ENCODE assay signal across 10 mouse cellular contexts in genomic region chr1:45090841-45091535, GRCm38 (mm10).
A peak's percentile ranks its signal among the peaks of the same experiment; 100 is the strongest.
DNase-seq lines count a peak whose midpoint lies in the region; ATAC-seq and TF ChIP-seq lines count a peak whose summit lies in the region.
"Had no signal": no experiment of that assay in that cellular context is flagged by ENCODE, and none has a peak within 500 bp of the region (broad histone marks: within the 10 kb centered on the region; RNA-seq: fewer than 3 reads in every experiment).

No protein-coding gene starts in this region.

- H3K4me2 ChIP-seq in kidney, embryonic 15.5 days = no peak overlapping the region
- H3K4me2 ChIP-seq in neural tube, embryonic 15.5 days = no peak overlapping the region
- H3K4me2 ChIP-seq: liver, embryonic 13.5 days had no signal

- no peaks in the 10 kb centered on the region for H3K4me1 ChIP-seq in kidney, embryonic 15.5 days
- no peaks in the 10 kb centered on the region for H3K4me1 ChIP-seq in kidney, adult 2 months (ENCODE audit: control insufficient read depth, insufficient read depth, low read length)
- no peaks in the 10 kb centered on the region for H3K4me1 ChIP-seq in neural tube, embryonic 15.5 days
- H3K4me1 ChIP-seq: liver, embryonic 13.5 days had no signal

- peak; percentile 17 for DNase-seq in adrenal gland, postnatal 14 days
- no peak for DNase-seq in adrenal gland, postnatal 25 days
- DNase-seq in kidney, adult 2 months = no peak
- DNase-seq in lung, postnatal 10 days = peak; percentile 6
- no peak for DNase-seq in lung, postnatal 14 days
- no peak for DNase-seq in right cerebral cortex, postnatal 25 days
- DNase-seq: cerebellum, adult 18-20 months; liver, embryonic 13.5 days had no signal

- H3K9me3 ChIP-seq in kidney, embryonic 15.5 days (replicated peaks) = no peaks in the 10 kb centered on the region
- H3K9me3 ChIP-seq in neural tube, embryonic 15.5 days (replicated peaks) = peaks cover 3% of the 10 kb centered on the region; the same call in 1 of the 2 replicates

- no peak overlapping the region for H3K27ac ChIP-seq in kidney, embryonic 15.5 days
- no peak overlapping the region for H3K27ac ChIP-seq in kidney, adult 2 months (ENCODE audit: insufficient read depth, low read depth, low read length)
- no peak overlapping the region for H3K27ac ChIP-seq in neural tube, embryonic 15.5 days (replicated peaks)
- H3K27ac ChIP-seq: liver, embryonic 13.5 days had no signal

- peak; percentile 88 for ATAC-seq in kidney, embryonic 15.5 days (replicated peaks; ENCODE audit: low FRiP score)
- ATAC-seq in neural tube, embryonic 15.5 days (ENCODE audit: low FRiP score) = peak; percentile 68

- no peak for TF ChIP-seq CTCF in kidney, adult 2 months (conservative IDR thresholded peaks at IDR 0.05; ENCODE audit: insufficient read depth, insufficient read length, low read depth, low read length)

- no peaks in the 10 kb centered on the region for H3K27me3 ChIP-seq in kidney, embryonic 15.5 days
- no peaks in the 10 kb centered on the region for H3K27me3 ChIP-seq in kidney, adult 2 months (replicated peaks; ENCODE audit: control insufficient read depth, insufficient read depth, low read length)
- no peaks in the 10 kb centered on the region for H3K27me3 ChIP-seq in neural tube, embryonic 15.5 days (replicated peaks)
- H3K27me3 ChIP-seq: liver, embryonic 13.5 days had no signal

- H3K4me3 ChIP-seq in kidney, embryonic 15.5 days (replicated peaks) = no peak overlapping the region
- H3K4me3 ChIP-seq in kidney, adult 2 months (ENCODE audit: insufficient read depth, low read depth, low read length) = no peak overlapping the region
- H3K4me3 ChIP-seq in neural tube, embryonic 15.5 days (replicated peaks) = no peak overlapping the region
- H3K4me3 ChIP-seq: liver, embryonic 13.5 days had no signal

- H3K36me3 ChIP-seq in kidney, embryonic 15.5 days = no peaks in the 10 kb centered on the region
- no peaks in the 10 kb centered on the region for H3K36me3 ChIP-seq in kidney, adult 2 months (ENCODE audit: control insufficient read depth, insufficient read depth, low read length)
- no peaks in the 10 kb centered on the region for H3K36me3 ChIP-seq in neural tube, embryonic 15.5 days
- H3K36me3 ChIP-seq: liver, embryonic 13.5 days had no signal

- TF ChIP-seq POLR2A in kidney, adult 2 months (IDR thresholded peaks at IDR 0.05; ENCODE audit: low read depth, low read length) = no peak

- WGBS in kidney, embryonic 15.5 days = 66% methylated on average over 10 of the region's 10 CpGs
- 77% methylated on average over 10 of the region's 10 CpGs for WGBS in kidney, adult 2 months
- 86% methylated on average over 10 of the region's 10 CpGs for WGBS in neural tube, embryonic 15.5 days

- no peak overlapping the region for H3K9ac ChIP-seq in kidney, embryonic 15.5 days
- H3K9ac ChIP-seq in neural tube, embryonic 15.5 days (replicated peaks) = no peak overlapping the region
- H3K9ac ChIP-seq: liver, embryonic 13.5 days had no signal

Comparison
In these comparisons a context has a peak if more than half of its experiments do, and no peak if none do; other contexts are left out.
1. DNase-seq: peak in adrenal gland, postnatal 14 days (single experiment) and lung, postnatal 10 days (single experiment); none in adrenal gland, postnatal 25 days (single experiment), kidney, adult 2 months (single experiment), lung, postnatal 14 days (single experiment) and right cerebral cortex, postnatal 25 days (single experiment).